Mouse (Mus musculus) heart, embryonic 14.5 days (tissue): ENCODE results near the gene Sebox. TPM values are rescaled to one million over a fixed set of nuclear protein-coding genes. Genes with fewer than 3 reads are reported as not detected.

Experiments used
- ATAC-seq: fragments of 200-750 bp; cut with Nextera tagmentation; 2 replicates; pipeline ENCODE4 v1.8.0; 2017; ENCODE audit warnings: low read depth, moderate TSS enrichment; ENCODE audit not compliant: insufficient number of reproducible peaks, insufficient read depth, low FRiP score
- H3K27ac ChIP-seq, 2 experiments: fragments of 200-500 bp in 1 of 2; fragments of 300-500 bp in 1 of 2; sonication (generic) in 1 of 2; replicated peaks in 1 of 2; 2 replicates each; pipeline ENCODE4 v1.5.1; 2012 to 2014; ENCODE audit warnings: low read depth in 2 of 2, low read length in 2 of 2, control low read depth in 1 of 2, mild to moderate bottlenecking in 1 of 2, mixed read lengths in 1 of 2; ENCODE audit not compliant: control insufficient read depth in 1 of 2, insufficient read depth in 1 of 2
- H3K27me3 ChIP-seq: fragments of 300-500 bp; sonication (generic); 2 replicates; pipeline ENCODE4 v1.6.1; 2014; ENCODE audit warnings: mild to moderate bottlenecking, low read length, control low read depth; ENCODE audit not compliant: control insufficient read depth, insufficient read depth
- H3K36me3 ChIP-seq: fragments of 300-500 bp; sonication (generic); 2 replicates; pipeline ENCODE4 v1.6.1; 2014; ENCODE audit warnings: mild to moderate bottlenecking, control low read depth, low read length, mixed read lengths; ENCODE audit not compliant: control insufficient read depth, insufficient read depth
- H3K4me1 ChIP-seq, 2 experiments: fragments of 200-500 bp in 1 of 2; fragments of 300-500 bp in 1 of 2; sonication (generic) in 1 of 2; 2 replicates each; pipeline ENCODE4 v1.6.1; 2012 to 2014; ENCODE audit warnings: low read length in 2 of 2, control low read depth in 1 of 2, mixed read lengths in 1 of 2; ENCODE audit not compliant: control insufficient read depth in 2 of 2, insufficient read depth in 2 of 2
- H3K4me2 ChIP-seq: fragments of 300-500 bp; sonication (generic); 2 replicates; pipeline ENCODE4 v1.6.1; 2014; ENCODE audit warnings: mild to moderate bottlenecking, low read length
- H3K4me3 ChIP-seq, 2 experiments: fragments of 200-500 bp in 1 of 2; fragments of 300-500 bp in 1 of 2; sonication (generic) in 1 of 2; 2 replicates each; pipeline ENCODE4 v1.5.1; 2012 to 2014; ENCODE audit warnings: low read length in 2 of 2, mild to moderate bottlenecking in 2 of 2, control low read depth in 1 of 2, low read depth in 1 of 2, moderate library complexity in 1 of 2; ENCODE audit not compliant: control insufficient read depth in 1 of 2, insufficient read depth in 1 of 2
- H3K9ac ChIP-seq: fragments of 300-500 bp; sonication (generic); 2 replicates; pipeline ENCODE4 v1.6.1; 2014; ENCODE audit warnings: mild to moderate bottlenecking, low read length
- H3K9me3 ChIP-seq: fragments of 300-500 bp; sonication (generic); 2 replicates; pipeline ENCODE4 v1.6.1; 2016; ENCODE audit warnings: low read length, control low read depth; ENCODE audit not compliant: control insufficient read depth
- WGBS: fragments of 180-500 bp; shearing (Covaris S2); extraction: QIAGEN DNeasy Blood & Tissue Kit; methylation state at CpG from one replicate; pipeline ENCODE4 v1.1.7; 2014; 5-methylcytosine and 5-hydroxymethylcytosine counted together
- polyA plus RNA-seq: library from polyadenylated mRNA; unstranded; fragments of >200 nt; fragmentation: Nextera tagmentation; extraction: Ambion mirVana; gene quantifications from 2 replicates; pipeline ENCODE4 v1.2.1, GENCODE M21; 2014

Gene Sebox
- polyA plus RNA-seq, 1 experiment from 2014 or later = not detected

GRCm38 (mm10) chr11:78551059-78551398 is 47.8 kb downstream of the Sebox start:
- H3K36me3 ChIP-seq = no peaks in the 10 kb centered on the region
- H3K9ac ChIP-seq = peak overlapping the region; percentile 80
- H3K27me3 ChIP-seq = no peaks in the 10 kb centered on the region
- peak overlapping the region; percentile 61 to 65 for H3K27ac ChIP-seq
- 32% methylated on average over 6 of the region's 6 CpGs for WGBS
- H3K4me2 ChIP-seq = peak overlapping the region; percentile 88
- peaks cover 10 to 23% of the 10 kb centered on the region in 2 experiments for H3K4me1 ChIP-seq
- H3K9me3 ChIP-seq = peaks cover 5% of the 10 kb centered on the region; the same call in 1 of the 2 replicates
- ATAC-seq = 0 out of 2 replicates have a peak, but pooled peaks have one; percentile 5
- H3K4me3 ChIP-seq = peak overlapping the region; percentile 48 to 67

Other genes with a start within 250 kb of the Sebox start
- 71.3 and 72.5 TPM in 2 replicates for gene 2610507B11Rik, start 241.7 kb upstream of the Sebox start, polyA plus RNA-seq
- 0.23 and 0.70 TPM in 2 replicates for gene BC030499, start 212.6 kb upstream of the Sebox start, polyA plus RNA-seq
- gene Spag5, start 201.9 kb upstream of the Sebox start, polyA plus RNA-seq = 23.6 and 25.0 TPM in 2 replicates
- gene Aldoc, start 180.5 kb upstream of the Sebox start, polyA plus RNA-seq = 28.2 and 30.3 TPM in 2 replicates
- gene Pigs, start 175.0 kb upstream of the Sebox start, polyA plus RNA-seq = 51.3 and 55.7 TPM in 2 replicates
- 38.6 and 43.0 TPM in 2 replicates for gene Unc119, start 160.0 kb upstream of the Sebox start, polyA plus RNA-seq
- not detected in 2 replicates for gene Foxn1, start 116.9 kb upstream of the Sebox start, polyA plus RNA-seq
- not detected in 2 replicates for gene Slc13a2, start 81.2 kb upstream of the Sebox start, polyA plus RNA-seq
- 6.2 and 8.1 TPM in 2 replicates for gene Slc46a1, start 37.8 kb upstream of the Sebox start, polyA plus RNA-seq
- gene Sarm1, start 5.7 kb upstream of the Sebox start, polyA plus RNA-seq = 0.11 TPM in 1 of 2 replicates, not detected in the other
- gene Vtn, start 4.4 kb upstream of the Sebox start, polyA plus RNA-seq = 0.15 and 0.34 TPM in 2 replicates
- gene Tmem199, start 8.7 kb downstream of the Sebox start, polyA plus RNA-seq = 41.2 and 44.4 TPM in 2 replicates
- gene Poldip2, start 8.7 kb downstream of the Sebox start, polyA plus RNA-seq = 155 and 161 TPM in 2 replicates
- gene Tnfaip1, start 32.9 kb downstream of the Sebox start, polyA plus RNA-seq = 77.6 and 77.9 TPM in 2 replicates
- gene Ift20, start 32.9 kb downstream of the Sebox start, polyA plus RNA-seq = 104 and 112 TPM in 2 replicates
- gene Tmem97, start 47.3 kb downstream of the Sebox start, polyA plus RNA-seq = 51.7 and 54.7 TPM in 2 replicates
- gene Nlk, start 193.9 kb downstream of the Sebox start, polyA plus RNA-seq = 14.6 and 14.9 TPM in 2 replicates
- gene Ccnq, start 248.3 kb downstream of the Sebox start, polyA plus RNA-seq = 29.3 and 34.4 TPM in 2 replicates